Mouse (Mus musculus): ENCODE data around the gene Mkrn1.
A peak's percentile ranks its signal among the peaks of the same experiment; 100 is the strongest.

Gene Mkrn1

DNA sequence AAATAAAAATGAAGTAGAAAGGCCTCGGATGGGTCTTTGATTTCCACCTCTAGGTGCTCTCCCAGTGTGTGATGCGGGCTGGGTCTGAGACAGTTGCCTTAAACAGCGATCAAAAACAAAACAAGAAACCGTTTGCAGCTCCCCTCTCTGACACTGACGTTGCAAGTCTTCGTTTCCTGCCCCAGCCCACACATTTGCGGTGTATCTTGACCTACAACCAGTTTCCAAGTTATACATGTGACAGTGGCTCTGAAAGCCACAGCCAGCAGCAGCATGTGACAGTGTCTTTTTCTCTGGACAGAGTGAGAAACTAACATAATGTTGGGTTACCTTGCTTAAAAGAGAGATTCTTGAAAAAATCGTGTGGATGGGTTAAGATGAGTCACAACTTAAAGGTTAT is 40.5 kb downstream of the Mkrn1 start:
- peak; percentile 87 for DNase-seq (ENCODE audit: low read depth, low spot score)

- DNase-seq (ENCODE audit: low read depth, low spot score), result peak; percentile 85
Measured at GRCm38 (mm10) chr6:39379224-39379623, 41.0 kb downstream of the Mkrn1 start.

DNA sequence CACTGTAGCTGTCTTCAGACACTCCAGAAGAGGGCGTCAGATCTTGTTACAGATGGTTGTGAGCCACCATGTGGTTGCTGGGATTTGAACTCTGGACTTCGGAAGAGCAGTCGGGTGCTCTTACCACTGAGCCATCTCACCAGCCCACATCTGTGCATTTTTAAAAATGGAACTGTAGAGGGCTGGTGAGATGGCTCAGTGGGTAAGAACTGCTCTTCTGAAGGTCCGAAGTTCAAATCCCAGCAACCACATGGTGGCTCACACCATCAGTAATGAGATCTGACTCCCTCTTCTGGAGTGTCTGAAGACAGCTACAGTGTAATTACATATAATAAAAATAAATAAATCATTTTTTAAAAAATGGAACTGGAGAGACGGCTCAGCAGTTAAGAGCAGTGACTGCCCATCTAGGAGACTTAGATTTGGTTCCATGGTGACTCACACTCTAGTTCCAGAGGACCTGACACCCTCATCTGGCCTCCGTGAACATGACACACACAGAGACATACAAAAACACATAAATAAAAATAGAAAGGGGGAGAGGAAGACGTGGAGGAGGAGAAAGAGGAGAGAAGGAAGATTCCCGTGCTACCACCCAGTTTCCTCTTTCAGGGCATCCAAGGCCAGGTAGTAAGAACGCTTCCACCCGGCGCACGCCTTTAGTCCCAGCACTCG is 42.0 kb downstream of the Mkrn1 start:
- peak; percentile 33 for DNase-seq (ENCODE audit: low read depth, low spot score)

DNA sequence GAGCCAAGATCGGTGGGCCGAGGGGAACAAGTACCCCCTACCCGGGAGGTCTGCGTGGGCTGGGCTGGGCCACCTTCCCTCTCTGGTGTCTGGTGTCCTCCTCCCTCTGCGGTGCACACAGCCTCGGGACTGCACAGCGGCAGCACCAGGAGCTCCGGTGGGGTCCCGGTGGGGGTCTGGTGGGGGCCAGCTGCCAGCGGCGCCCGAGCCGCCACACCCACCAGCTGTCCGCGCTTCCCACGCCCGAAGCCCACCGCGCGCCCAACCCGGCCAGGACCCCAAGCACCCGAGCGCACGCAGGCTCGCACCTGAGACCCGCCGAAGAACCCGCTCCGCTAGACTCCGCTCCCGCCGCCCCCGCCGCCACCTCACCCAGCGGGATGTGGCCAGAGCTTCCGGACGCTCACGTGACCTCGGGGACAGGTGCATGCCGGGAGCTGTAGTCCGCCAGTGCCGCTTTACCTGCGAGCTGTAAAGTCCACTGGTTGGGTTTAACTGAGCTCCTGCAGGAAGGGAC is 42.9 kb downstream of the Mkrn1 start, which contains the start of gene Slc37a3:
Gene Slc37a3 (minus strand): TSS at position 365 of the 517 bp plus-strand sequence.
- DNase-seq (ENCODE audit: low read depth, low spot score), result peak; percentile 92

- no peak for DNase-seq (ENCODE audit: low read depth, low spot score)
Measured at GRCm38 (mm10) chr6:39376775-39377174, 43.5 kb downstream of the Mkrn1 start.

- DNase-seq (ENCODE audit: low read depth, low spot score), result no peak
Measured at GRCm38 (mm10) chr6:39373301-39373955, 46.8 kb downstream of the Mkrn1 start.

DNA sequence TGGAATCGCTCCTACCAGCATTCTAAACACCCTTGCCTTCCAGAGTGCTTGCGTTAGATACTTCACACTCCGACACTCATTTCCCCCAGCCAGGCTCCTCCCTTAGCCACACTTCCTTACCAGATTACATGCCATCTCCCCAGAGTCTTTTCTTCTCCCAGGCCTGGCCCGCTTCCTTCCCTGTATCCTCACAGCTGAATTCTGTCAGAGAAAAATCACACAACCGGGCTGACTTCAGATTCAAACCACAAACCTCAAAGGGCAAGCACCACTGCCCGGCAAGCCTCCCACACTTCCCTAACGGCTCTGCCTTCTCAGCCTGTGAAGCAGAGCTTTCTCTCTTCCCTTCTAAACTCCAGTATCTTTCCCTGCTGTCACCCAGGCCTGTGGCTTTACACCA is 47.5 kb downstream of the Mkrn1 start:
- DNase-seq (ENCODE audit: low read depth, low spot score), result no peak

- no peak for DNase-seq (ENCODE audit: low read depth, low spot score)
Measured at GRCm38 (mm10) chr6:39372042-39372441, 48.2 kb downstream of the Mkrn1 start.

DNA sequence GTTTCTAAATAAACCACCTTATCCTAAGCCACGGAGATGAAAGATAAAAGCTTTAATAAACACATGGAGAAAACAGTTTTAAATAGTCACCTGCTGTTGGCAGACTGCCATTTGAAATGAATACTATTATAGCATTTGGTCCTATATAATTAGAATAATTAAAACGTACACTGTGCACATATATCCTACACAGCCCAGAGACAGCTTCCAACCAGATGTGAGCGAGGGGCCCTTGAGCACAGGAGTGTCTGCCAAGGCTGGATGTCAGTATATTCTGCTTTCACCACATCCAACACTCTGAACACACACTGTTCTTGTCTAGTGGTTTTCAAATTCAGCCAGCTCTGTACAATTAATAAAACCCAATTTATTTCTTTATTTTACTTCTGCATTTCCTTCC is 50.6 kb downstream of the Mkrn1 start:
- no peak for DNase-seq (ENCODE audit: low read depth, low spot score)

DNA sequence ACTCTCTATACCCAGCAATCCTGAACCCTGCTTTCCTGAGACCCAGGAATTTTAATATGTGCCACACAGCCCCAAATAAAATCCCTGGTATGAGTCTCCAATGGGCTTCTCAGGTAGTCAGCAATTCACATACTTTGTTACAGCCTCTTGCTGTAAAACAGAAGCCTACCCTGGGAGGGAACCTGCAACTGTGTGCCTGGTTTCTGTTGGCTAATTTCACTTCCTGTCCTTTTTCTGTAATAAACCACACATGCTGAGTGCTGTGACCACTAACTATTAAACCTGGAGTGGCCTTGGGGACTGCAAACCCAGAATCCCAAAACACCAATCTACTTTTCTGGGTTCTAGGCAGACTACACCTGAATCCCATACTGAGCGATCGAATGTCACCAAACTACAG is 57.6 kb downstream of the Mkrn1 start:
- no peak for DNase-seq (ENCODE audit: low read depth, low spot score)

DNA sequence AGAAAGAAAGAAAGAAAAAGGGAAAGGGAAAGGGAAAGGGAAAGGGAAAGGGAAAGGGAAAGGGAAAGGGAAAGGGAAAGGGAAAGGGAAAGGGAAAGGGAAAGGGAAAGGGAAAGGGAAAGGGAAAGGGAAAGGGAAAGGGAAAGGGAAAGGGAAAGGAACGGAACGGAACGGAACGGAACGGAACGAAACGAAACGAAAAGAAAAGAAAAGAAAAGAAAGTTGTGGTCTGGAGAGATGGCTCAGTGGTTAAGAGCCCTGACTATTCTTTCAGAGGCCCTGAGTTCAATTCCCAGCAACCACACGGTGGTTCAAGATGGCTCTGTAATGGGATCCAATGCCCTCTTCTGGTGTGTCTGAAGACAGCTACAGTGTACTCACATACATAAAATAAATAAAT is 61.1 kb downstream of the Mkrn1 start:
- peak; percentile 42 for DNase-seq (ENCODE audit: low read depth, low spot score)

DNA sequence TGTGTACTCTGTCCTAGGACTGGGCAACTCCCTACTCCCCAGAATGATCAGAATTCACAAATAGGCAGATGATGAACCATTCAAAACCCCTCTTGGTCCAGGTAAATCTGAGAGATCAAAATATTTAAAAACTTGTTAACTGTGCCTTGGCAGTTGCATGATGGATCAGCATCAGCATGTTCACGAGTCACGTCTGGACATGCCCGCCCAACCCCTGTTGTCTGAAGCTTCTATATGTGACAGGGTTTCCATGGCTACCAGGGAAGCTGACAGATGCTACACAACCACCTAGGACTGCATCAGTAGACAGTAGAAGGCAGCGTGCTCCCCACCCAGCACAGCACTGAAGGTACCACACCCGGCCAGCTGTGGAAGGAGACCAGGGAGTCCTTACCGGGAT is 71.3 kb downstream of the Mkrn1 start:
- DNase-seq (ENCODE audit: low read depth, low spot score), result no peak

- DNase-seq (ENCODE audit: low read depth, low spot score), result peak; percentile 63
Measured at GRCm38 (mm10) chr6:39347880-39348814, 72.1 kb downstream of the Mkrn1 start.
